Mouse (Mus musculus) CD4-positive, CD25-positive, alpha-beta regulatory T cell, adult 9 weeks (primary cell): ENCODE results near the gene Gdpd4. TPM values are rescaled to one million over a fixed set of nuclear protein-coding genes. Genes with fewer than 3 reads are reported as not detected.

ENCODE experiments used
- polyA plus RNA-seq: library from polyadenylated mRNA; unstranded; fragments of 100-300 nt; shearing (Covaris generic); gene quantifications from one replicate; pipeline ENCODE4 v1.2.1, GENCODE M21; 2017

Gdpd4 gene
- polyA plus RNA-seq: not detected

GRCm38 (mm10) chr7:97919742-97920141 lies at the start of gene Gdpd4:
TSS of gene Gdpd4 (plus strand) at chr7:97919955.

Other genes with a start within 250 kb of the Gdpd4 start
- 157 TPM for gene Clns1a, start 223.3 kb upstream of the Gdpd4 start, polyA plus RNA-seq
- gene Aqp11, start 181.7 kb upstream of the Gdpd4 start, polyA plus RNA-seq: 2.3 TPM
- 9.0 TPM for gene Pak1, start 131.4 kb upstream of the Gdpd4 start, polyA plus RNA-seq
- 3.8 TPM for gene Myo7a, start 199.6 kb downstream of the Gdpd4 start, polyA plus RNA-seq
- not detected for gene Omp, start 225.5 kb downstream of the Gdpd4 start, polyA plus RNA-seq